In the genomic region with DNA sequence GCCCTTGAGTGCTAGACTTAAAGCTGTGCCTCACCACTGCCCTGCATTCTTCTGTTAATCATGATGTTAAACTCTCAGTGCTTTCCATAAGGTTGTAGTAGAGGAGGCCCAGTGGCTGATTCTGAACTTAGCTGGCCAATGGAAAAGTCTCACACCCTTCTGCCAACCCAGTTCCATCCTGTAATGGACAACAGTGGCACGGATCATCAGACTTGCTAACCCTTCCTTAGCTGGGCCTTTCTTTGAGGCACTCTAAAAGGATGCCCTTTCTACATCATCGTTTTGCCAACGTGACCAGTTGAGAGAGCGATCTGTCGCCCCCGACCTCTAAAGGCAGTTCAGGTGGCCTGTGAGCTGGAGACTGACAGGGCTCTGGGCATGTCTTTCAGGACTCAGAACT, we compare ENCODE assay signal across 26 mouse cellular contexts.
"Had no signal": no experiment of that assay in that cellular context is flagged by ENCODE, and none has a peak within 500 bp of the region (broad histone marks: within the 10 kb centered on the region; RNA-seq: fewer than 3 reads in every experiment).

No protein-coding gene starts in this region.

- H3K4me2 ChIP-seq: heart, embryonic 11.5 days; heart, embryonic 13.5 days; heart, embryonic 15.5 days; hindbrain, embryonic 14.5 days; kidney, embryonic 15.5 days; limb, embryonic 13.5 days; limb, embryonic 15.5 days; liver, embryonic 12.5 days had no signal

- DNase-seq: forebrain, postnatal 0 days; gastrocnemius, postnatal 10 days; gastrocnemius, postnatal 36 days; heart, adult 18-20 months; heart, postnatal 14 days; heart, postnatal 36 days; kidney, adult 11 months; kidney, adult 2 months; kidney, adult 9 months; kidney, postnatal 14 days; kidney, postnatal 36 days; layer of hippocampus, adult 9-11 months; layer of hippocampus, postnatal 36 days; left cerebral cortex, postnatal 4 days had no signal

- H3K4me3 ChIP-seq: heart, embryonic 13.5 days; heart, embryonic 15.5 days; kidney, embryonic 15.5 days; limb, embryonic 13.5 days; limb, embryonic 15.5 days; liver, embryonic 12.5 days had no signal

- H3K27ac ChIP-seq: heart, embryonic 13.5 days; heart, embryonic 15.5 days; hindbrain, embryonic 14.5 days; hindbrain, postnatal 0 days; kidney, embryonic 15.5 days; kidney, postnatal 0 days; limb, embryonic 13.5 days; limb, embryonic 15.5 days; liver, embryonic 12.5 days; liver, embryonic 14.5 days had no signal

- H3K9me3 ChIP-seq: heart, embryonic 13.5 days; heart, embryonic 15.5 days; kidney, embryonic 15.5 days; limb, embryonic 13.5 days; limb, embryonic 15.5 days; liver, embryonic 12.5 days had no signal

- H3K27me3 ChIP-seq: heart, embryonic 13.5 days; heart, embryonic 15.5 days; kidney, embryonic 15.5 days; limb, embryonic 13.5 days; limb, embryonic 15.5 days; liver, embryonic 12.5 days had no signal

- H3K9ac ChIP-seq: forebrain, postnatal 0 days; heart, embryonic 13.5 days; heart, embryonic 15.5 days; hindbrain, embryonic 14.5 days; kidney, embryonic 15.5 days; limb, embryonic 13.5 days; limb, embryonic 15.5 days; liver, embryonic 12.5 days; liver, embryonic 14.5 days had no signal

- ATAC-seq: forebrain, postnatal 0 days; hindbrain, postnatal 0 days; intestine, embryonic 16.5 days; liver, embryonic 12.5 days had no signal

- H3K36me3 ChIP-seq: heart, embryonic 15.5 days had no signal
